Mouse (Mus musculus): ENCODE results near the gene Hck.
A peak's percentile ranks its signal among the peaks of the same experiment; 100 is the strongest.

Hck gene

DNA sequence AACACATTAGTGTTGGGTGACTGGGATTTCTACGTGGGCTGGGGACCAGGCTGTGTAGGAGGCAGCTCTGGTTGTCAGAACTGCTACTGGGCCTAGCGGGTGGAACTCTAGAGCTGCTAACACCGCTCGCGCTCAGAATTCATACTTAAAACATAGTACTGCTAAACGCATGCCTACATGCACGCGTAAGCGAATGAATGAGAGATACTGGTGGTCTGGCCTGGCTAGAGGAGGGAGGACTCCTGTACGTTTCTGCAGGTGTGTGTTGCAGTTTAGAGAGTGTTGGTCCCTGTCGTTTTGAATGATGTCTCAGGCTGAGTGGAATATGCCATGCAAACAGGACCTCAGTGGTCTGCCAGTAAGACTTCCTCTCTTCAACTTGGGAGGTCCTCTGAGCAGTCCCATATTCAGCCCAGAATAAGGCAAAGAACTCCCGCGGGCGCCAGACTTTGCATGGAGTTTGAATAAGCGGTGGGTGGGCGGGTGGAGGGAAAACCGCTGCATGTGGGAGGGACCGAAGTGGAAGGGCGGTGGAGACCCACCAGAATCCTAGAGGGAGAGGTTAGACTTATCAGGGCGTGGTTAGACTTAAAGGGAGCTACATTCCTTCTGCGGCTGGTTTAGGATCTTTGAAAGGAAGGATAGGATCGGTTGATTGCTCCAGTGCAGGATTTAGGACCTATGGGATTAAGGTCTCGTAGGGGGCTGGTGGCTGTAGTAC, 1.1 kb upstream of the Hck start:
- no peak for DNase-seq

DNA sequence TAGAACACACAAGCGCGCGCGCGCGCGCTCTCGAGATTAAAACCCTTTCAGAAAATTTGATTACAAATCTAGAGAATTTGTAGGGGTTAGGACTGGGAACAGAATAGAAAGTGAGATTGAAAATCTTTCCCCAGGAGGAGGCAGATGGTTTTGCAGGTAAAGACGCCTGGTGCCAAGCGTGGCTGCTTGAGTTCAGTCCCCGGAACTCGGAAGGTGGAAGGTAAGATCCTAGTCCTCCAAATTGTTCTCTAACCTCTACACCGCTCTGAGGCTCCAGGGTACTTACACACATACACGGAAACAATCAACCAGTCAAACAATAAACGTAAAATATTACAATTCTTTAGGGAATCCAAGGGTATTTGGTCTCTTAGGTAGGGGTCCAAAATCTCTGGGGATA, 466 bp upstream of the Hck start:
- no peak for DNase-seq

DNA sequence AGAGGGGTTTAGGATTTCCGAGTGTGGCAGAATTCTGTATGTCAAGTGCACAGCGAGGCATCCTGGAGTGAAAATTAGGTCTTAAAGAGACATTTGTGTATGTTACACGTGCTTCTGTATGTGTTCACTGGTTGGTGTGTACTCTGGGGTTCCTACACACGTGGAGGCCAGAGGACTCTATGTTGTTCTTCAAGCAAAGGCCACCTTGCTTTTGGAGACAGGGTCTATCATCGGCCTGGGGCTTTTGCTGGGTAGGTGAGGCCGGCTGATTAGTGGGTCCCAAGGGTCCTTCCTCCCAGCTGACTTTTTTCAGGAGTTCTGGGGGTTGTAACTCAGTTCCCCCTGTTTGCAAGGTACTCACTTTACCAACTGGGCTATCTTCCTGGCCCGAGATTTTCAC, 1.3 kb downstream of the Hck start:
- no peak for DNase-seq

DNA sequence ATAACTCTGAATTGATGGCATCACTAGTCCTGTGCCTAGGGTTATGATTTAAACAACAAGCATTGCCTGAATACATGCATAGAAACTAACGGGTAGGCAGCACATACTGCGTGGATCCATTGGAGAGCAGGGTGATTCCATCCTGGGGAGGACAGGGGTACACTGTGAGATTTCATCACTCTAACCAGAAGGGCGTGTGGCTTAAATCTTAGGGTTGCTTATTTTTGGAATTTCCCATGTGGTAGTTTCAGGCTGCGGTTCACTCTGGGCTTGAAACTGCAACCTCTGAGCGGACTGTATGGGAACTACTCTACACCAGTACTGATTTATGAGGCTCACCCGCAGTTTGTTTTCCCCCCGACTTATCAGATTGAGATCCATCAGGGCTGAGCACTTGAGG, 3.0 kb downstream of the Hck start:
- no peak for DNase-seq

DNA sequence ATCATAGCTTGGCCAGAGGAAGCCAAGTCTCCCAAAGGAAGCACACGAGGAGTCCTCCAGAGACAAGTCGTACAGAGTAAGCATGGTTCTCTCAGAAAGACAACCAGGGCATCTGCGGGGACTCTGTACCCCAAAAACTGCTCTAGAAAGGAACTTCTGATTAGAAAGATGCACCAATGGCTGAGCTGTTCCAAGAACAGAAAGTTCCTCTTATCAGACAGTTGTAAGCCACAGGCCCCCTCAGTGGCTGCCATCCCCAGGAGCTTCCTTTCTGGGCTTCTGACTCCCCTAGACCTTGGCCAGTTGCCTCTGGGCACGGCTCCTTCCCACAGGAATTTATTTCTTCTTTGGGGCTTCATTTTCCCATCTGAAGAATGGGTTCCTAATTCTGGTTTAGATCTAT, 7.4 kb downstream of the Hck start:
- DNase-seq, result no peak

DNA sequence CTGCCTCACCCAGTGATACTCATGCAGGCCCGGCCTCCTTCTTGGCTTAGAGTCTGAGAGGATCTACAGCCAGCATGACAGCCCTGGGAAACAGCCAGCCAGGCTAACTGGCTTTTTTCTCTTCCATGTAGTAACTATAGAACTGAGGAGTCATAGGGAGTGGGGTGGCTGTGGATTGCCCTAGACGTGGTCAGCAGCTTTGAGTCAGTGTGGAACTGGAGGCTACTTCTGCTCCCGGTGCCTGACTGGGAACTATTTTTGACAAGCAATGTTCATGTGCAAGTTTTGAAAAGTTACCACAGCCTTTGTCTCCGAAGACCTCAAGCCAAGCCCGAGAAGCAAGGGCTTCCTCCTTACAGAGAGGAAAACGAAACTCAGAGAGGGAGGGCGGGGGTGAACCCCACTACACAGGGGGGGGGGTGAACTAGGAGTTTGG, 8.8 kb downstream of the Hck start:
- DNase-seq, result no peak

DNA sequence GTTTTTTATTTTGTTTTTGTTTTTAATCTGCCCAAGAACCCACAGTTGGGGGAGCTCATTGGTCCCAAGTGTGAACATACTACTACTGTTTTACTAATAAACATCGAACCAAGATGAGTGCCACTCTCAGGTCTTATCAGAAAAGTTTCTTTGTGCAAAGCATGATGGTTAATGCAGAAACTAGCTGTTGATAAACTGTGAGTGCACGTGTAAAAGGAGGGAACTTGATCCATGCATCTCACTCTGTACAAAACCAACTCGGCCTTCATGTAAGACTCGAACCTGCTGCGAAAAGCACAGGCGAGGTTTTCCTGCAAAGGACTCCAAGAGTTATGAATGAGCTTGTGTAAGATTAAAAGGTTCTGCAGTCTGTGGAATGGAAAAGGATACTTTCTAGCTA, 11.2 kb downstream of the Hck start:
- no peak for DNase-seq

DNA sequence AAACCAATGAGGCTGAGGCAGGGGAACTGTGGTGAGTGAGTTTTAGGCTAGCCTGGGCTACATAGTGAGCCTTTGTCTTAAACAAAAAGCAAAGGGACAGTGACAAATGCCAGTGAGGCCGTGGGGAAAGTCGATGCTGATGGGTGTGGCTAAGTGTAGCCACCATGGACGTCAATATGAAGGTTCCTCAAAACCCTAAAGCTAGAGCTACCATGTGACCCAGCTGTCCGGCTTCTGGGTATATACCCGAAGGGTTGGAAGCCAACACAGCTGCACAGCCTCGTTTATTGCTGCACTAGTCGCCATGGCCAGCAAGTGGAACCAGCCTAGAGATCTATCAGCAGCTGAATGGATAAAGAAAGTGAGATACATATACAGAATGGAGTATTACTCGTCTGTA, 11.9 kb downstream of the Hck start:
- DNase-seq, result no peak

DNA sequence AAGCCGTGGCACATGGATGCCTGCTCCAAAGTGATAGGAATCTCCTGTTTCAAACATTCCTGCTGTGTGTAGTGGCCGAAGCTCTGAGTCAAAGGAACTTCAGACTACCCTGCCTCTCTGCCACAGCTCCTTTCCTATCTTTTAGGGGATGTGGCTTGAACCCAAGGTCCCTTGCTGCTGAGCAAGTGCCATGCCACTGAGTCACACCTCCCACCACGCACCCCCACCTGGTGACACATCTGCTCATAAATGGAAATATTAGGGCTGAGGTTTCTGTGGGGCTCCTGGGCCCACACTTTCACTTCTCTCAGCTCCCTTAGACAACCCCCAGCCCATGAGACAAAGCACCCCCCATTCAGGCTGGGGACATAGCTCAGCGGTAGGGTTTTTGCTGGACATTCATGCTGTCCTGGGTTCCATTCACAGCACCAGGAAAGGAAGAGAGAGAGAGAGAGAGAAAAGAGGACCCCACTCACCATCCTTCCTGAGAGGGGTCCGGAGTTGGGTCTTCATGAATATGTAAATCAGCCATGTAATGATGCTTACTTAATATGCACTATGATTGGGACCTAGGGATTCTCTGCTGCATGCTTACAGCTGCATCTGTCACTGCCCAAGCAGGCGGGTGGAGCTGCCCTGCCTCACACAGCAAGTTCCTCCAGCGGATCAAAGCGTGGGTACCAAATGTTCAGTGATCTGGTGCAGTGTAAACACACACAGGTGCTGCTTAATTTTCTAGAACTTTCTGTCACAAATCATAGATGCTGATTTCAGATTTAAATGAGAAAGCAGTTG, 13.8 kb downstream of the Hck start:
- DNase-seq, result no peak

DNA sequence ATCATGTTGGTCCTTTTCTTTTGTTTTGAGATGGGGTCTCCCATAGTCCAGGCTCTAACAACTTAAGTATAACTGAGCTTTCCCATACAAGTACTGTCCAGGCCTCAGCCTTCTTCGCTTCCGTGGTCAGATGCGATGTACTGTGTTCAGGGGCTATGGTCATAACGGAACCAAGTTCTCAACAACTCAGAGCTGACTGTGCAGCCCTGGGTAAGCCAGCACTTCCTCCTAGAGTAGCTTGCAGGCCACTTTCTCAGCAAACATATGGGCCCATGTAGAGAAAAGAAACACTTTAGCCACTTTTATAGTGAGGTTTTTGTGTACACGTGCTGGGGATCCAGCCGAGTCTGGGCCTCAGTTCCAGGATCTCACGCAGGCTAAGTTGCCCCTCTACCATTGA, 14.4 kb downstream of the Hck start:
- no peak for DNase-seq

DNA sequence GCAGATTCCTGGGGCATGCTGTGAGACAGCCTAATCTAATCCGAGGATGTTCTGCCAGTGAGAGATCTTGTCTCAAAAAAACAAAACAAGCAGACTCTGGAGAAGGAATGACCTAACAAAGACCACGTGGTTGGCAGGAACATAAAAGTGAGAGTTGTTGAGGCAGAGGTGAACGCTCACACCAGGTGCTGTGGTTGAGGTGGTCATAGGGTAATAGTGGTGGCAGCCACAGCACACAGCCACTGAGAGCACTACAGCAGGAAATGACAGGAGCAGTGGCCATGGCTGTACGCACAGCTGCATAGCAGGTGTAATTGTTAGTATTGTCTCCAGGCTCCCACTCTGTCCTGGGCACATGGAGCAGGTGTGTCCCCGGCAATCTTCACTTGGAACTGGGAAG, 17.6 kb downstream of the Hck start:
- no peak for DNase-seq

DNA sequence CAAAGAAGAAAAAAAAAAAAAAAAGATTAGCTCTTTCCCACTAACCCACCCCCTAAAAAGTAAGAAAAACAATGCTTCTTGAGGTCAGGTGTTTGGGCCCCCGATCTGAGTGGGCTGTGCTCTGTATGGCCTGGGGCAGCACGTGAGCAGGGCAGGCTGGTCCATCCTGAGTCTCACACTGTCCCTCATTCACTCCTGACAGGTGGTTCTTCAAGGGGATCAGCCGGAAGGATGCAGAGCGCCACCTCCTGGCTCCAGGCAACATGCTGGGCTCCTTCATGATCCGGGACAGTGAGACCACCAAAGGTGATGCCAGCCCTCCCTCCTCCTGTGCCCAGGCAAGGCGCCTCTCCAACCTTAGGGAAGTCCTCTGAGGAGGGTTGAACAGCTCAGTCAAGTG, 22.8 kb downstream of the Hck start:
- DNase-seq, result no peak

DNA sequence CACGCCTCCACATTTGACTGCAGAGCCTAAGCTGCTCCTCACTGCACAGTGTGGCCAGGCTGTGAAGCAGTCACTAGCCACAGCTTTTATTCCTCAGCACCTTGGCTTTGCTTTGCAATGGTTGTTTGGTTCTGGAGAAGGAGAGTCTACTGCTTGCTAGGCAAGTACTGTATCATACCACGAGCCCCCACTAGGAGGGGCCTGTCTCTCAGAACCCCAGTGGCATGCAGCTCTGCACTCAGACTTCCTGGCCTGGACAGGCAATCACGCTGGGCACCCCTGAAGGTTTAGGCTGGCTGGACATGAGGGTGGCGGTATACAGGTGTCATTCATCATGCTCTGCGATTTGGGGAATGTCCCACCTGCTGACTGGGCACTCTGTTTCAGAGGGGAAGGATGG, 26.0 kb downstream of the Hck start:
- DNase-seq, result no peak

DNA sequence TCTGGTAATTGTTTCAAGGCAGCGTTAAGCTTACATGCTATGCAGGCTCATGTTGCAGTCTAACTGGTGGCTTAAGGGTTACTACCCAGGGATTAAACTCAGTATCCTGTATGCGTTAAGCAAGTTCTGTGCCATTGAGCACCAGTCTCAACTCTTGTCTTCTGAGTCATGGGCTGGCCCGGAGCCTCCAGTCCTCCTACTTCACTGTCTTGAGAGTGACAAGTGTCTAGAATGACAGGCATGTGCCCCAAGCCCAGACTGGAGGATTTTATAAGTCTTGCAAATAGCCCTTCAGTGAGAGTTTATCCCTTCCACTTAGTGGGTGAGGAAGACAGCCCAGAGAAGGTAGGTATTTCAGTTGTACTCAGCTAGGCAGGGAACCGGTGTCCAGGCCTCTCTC, 27.9 kb downstream of the Hck start:
- DNase-seq, result no peak

DNA sequence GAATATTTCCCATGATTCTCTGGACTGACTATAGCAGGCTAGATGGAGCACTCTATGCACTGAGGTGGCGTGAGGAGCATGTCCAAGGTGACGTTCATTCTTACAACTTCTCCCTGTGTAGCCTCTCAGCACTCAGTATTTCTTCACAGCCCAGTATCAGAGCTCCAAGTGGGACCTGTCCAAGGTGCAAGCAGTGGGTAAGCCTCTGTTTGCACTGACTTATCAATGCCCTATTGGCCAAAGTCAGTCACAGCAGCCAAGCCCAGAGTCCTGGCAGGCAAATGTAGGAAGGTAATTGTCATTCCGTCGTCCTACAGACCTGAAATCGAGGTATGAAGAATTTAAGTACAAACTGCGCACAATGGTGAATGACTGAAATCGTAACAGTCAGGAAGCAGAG, 30.9 kb downstream of the Hck start:
- DNase-seq, result no peak

DNA sequence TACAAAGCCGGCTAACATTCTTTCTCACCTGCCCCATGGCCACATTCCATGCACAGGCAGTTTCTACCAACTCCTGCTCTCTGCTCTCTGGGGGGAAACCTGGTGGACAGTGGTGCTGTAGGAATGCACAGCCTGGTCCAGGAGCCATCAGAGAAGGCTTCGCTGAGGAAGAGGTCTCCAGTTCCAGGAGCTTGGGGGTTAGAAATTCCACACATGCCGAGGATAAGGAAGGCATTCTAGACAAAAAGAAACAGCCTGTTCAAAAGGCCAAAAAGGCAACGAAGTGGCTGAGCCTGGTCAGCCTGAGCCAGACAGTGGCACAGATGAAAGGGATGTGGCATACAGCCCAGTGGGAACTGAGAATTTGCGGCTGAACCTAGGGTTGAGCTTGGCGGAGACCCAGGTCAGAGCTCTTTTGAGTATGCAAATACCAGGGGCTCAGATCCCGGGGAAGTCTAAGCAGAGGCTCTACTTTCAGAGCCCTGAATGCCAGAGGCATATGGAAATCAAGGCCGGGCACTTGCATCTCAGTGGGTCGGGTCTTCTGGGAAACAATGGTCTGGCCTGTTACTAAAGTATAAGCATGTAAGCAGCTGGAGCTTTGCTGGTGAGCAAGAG, 31.8 kb downstream of the Hck start:
- peak; percentile 13 for DNase-seq

DNA sequence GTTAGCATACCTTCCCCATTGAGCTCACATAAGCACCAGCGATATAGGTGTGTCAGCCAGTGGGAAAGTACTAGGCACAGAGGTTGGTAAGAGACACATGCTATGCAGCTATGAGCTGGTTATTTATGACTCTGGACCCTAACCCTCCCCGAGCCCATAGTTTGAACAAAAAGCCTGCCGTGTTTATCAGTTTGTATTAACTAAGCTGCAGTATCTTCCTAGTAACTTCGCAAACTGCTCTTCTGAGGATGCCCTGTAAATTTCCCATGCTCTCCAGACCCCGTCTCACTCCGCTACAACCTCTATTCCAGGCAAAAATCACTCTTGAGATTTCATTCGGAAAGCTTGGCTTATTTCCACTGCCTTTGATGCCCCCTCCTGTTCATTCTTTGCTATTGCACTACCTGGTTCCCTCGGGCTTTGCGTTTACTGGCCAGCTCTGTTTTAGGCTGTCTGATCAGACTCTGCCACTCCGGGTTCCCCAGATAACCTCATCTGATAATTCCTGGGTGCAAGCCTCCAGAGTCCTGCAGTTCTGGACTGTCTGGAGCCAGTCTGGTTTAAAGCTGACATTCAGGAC, 34.4 kb downstream of the Hck start:
- DNase-seq, result peak; percentile 38

DNA sequence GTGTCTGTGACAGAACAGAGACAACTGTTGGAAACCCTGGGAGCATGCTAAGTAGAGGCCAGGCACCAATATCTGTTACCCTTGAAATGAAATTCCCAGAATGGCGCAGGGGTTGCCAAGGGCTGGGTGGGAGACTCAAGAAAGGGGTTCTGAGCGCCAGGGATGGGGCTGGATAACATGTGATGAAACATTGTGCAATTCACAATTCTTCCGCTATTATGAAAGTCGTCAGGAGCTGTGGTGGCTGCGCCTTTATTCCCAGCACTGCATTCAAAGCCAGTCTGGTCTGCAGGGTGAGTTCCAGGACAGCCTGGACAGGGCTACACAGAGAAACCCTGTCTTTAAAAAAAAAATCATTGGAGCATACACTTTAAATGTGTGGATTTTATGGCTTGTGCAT, 37.1 kb downstream of the Hck start:
- no peak for DNase-seq

DNA sequence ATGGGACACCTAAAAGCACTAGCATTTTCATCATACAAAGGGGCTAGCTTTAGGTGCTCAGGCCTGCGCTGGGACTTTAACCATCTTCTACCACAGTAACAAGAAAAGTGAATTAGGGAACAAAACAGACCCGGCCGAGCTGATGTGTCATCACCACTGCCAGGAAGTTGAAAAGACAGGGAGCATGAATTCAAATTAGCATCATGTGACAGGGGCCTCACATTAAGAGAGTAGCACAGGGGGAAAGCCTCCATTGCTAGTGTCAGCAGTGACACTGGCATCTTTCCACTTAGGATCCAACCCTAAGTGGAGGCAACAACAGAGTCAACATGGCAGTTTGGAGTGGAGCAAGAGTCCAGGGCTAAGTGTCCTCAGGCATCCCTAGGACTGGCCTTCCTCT, 39.0 kb downstream of the Hck start:
- DNase-seq, result no peak

DNA sequence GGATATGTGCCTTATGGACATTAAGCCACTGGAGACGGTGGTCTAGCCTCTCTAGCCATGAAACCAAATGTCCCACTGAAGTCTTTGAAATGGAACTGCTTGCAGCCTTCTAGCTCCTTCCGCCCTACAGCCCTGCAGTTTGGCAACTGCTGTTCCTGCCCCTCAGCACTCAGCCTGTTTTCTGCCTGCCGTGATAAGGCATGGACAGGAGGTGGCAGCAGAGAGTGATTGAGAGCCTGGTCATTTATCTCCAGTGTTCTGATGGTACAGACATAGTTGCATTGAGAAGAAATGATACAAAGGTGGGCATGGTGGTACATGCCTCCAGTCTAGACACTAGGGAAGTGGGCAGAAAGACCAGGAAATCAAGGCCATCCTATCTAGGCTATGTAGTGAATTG, 39.4 kb downstream of the Hck start:
- DNase-seq, result peak; percentile 65

DNA sequence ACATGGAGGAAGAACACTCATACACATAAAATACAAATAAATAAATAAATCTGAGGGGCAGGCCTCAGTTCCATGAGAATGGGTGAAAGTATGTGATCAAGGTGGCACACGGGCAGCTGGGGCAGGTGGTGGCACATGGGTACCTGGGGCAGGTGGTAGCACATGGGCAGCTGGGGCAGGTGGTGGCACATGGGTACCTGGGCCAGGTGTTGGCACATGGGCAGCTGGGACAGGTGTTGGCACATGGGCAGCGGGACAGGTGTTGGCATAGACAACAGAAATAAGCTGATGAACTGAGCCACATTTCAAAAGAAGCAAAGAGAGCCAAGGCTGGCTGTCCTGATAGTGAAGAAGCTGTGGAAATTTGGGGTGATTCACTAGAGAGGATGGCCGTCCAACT, 41.5 kb downstream of the Hck start:
- no peak for DNase-seq

DNA sequence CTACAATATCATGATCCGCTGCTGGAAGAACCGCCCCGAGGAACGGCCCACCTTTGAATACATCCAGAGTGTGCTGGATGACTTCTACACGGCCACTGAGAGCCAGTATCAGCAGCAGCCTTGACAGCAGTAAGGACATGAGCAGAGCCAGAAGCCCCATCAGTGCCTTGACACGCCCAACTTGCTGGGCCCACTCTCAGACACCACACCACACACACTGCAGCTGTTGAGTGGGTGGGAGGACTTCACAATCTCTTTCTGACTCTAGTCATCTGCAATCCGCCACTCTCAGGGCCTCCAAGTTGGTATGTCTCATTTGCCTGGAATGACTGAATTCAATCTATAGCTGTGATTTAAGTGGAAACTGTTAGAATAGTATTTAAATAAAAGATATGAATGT, 42.8 kb downstream of the Hck start:
- peak; percentile 59 for DNase-seq

DNA sequence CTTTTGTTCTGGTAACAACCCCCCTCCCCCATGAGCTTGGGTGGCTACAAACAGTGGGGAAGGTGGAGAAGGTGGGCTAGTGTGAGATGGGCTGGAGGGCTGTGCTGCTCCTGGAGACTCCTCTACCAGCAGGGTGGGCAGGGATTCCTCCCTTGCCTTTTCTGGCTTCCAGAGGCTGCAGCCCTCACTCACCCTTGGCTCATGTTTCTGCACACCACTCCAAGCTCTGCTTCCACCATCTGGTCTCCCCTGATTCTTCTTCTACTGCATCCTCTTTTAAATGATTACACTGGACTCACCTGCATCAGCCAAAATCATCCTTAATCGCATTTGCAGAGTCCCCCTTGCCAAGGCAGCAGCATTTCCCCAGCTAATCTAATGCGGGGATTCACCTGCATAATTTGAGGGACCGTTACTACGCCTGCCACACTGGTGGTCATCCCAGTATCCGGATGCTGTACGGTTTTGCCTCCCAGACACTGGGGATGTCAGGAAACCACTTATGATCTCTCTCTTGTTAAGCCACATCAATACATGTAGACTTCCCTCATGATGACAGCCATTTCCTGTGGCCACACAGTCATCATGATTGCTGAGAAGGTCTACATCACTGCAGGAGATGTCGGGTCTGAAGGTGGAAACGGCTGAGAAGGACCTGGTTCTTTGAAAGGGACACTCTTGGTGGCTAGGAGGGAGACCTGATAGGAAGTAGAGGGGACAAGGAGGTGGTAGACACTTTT, 43.8 kb downstream of the Hck start:
- DNase-seq, result no peak
